In the genomic region with DNA sequence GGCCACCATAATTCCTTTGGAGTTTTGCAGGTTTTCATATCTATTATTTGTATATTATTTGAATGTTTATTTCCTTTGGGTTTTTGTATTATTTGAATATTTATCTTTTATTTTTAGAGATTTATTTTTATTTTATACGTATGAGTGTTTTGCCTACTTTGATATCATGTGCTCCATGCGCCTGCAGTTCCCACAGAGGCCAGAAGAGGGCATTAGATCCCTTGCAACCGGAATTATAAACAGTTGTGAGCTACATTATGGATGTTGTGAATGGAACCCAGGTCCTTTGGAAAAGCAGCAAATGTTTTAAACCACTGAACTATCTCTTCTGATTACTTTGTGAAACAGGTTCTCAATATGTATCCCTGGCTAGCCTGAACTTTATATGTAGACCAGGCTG, we compare ENCODE assay signal across 11 mouse cellular contexts. TPM values are rescaled to one million over a fixed set of nuclear protein-coding genes. Genes with fewer than 3 reads are reported as not detected.
DNase-seq lines count a peak whose midpoint lies in the region; ATAC-seq and TF ChIP-seq lines count a peak whose summit lies in the region.
"Had no signal": no experiment of that assay in that cellular context is flagged by ENCODE, and none has a peak within 500 bp of the region (broad histone marks: within the 10 kb centered on the region; RNA-seq: fewer than 3 reads in every experiment).

No protein-coding gene starts in this region.

- intact Hi-C loops in heart, adult 2 months (cut with DNase I): loop anchor here (5.0 kb wide), 1 partner anchor 315 kb away; no protein-coding TSS in a partner anchor

- H3K4me1 ChIP-seq in heart, adult 2 months (ENCODE audit: control insufficient read depth, insufficient read depth, low read length): no peaks in the 10 kb centered on the region
- H3K4me1 ChIP-seq in heart, embryonic 11.5 days (ENCODE audit: control insufficient read depth, insufficient read depth, low read length): no peaks in the 10 kb centered on the region
- H3K4me1 ChIP-seq in thymus, adult 2 months (replicated peaks; ENCODE audit: control insufficient read depth, insufficient read depth, low read length): peaks cover 59% of the 10 kb centered on the region
- peaks cover 4% of the 10 kb centered on the region; the same call in 1 of the 2 replicates for H3K4me1 ChIP-seq in limb, embryonic 10.5 days
- H3K4me1 ChIP-seq: heart, embryonic 13.5 days had no signal

- H3K27me3 ChIP-seq in heart, adult 2 months (ENCODE audit: control insufficient read depth, insufficient read depth, low read length): no peaks in the 10 kb centered on the region
- H3K27me3 ChIP-seq in heart, embryonic 11.5 days (ENCODE audit: control insufficient read depth, insufficient read depth, low read length): no peaks in the 10 kb centered on the region
- no peaks in the 10 kb centered on the region for H3K27me3 ChIP-seq in thymus, adult 2 months (ENCODE audit: control insufficient read depth, insufficient read depth, low read length)
- no peaks in the 10 kb centered on the region for H3K27me3 ChIP-seq in limb, embryonic 10.5 days (ENCODE audit: low read depth, poor library complexity, severe bottlenecking)
- H3K27me3 ChIP-seq: lung, embryonic 15.5 days had no signal

- no peak overlapping the region for H3K4me3 ChIP-seq in heart, adult 2 months
- H3K4me3 ChIP-seq in heart, embryonic 11.5 days (ENCODE audit: low read depth, low read length): no peak overlapping the region
- no peak overlapping the region for H3K4me3 ChIP-seq in thymus, adult 2 months (ENCODE audit: control insufficient read depth, insufficient read depth, low read length)
- no peak overlapping the region for H3K4me3 ChIP-seq in limb, embryonic 10.5 days
- H3K4me3 ChIP-seq: heart, embryonic 13.5 days; lung, embryonic 15.5 days had no signal

- H3K4me2 ChIP-seq in heart, embryonic 11.5 days: no peak overlapping the region
- H3K4me2 ChIP-seq: heart, embryonic 13.5 days; lung, embryonic 15.5 days had no signal

- no peaks in the 10 kb centered on the region for H3K9me3 ChIP-seq in heart, embryonic 11.5 days (replicated peaks; ENCODE audit: control insufficient read depth, low read length)
- H3K9me3 ChIP-seq in limb, embryonic 10.5 days (replicated peaks): no peaks in the 10 kb centered on the region
- H3K9me3 ChIP-seq: lung, embryonic 15.5 days had no signal

- no peaks in the 10 kb centered on the region for H3K36me3 ChIP-seq in heart, adult 2 months (ENCODE audit: control insufficient read depth, insufficient read depth, low read length)
- no peaks in the 10 kb centered on the region; the same call in 1 of the 2 replicates for H3K36me3 ChIP-seq in heart, embryonic 11.5 days (ENCODE audit: control insufficient read depth, insufficient read depth, low read length)
- H3K36me3 ChIP-seq in thymus, adult 2 months (ENCODE audit: control insufficient read depth, insufficient read depth, low read length): peaks cover 8% of the 10 kb centered on the region; the same call in 1 of the 2 replicates
- no peaks in the 10 kb centered on the region for H3K36me3 ChIP-seq in limb, embryonic 10.5 days

- H3K79me2 ChIP-seq in heart, adult 2 months (replicated peaks; ENCODE audit: control insufficient read depth, insufficient read depth, low read length): no peaks in the 10 kb centered on the region

- peak; percentile 82 for TF ChIP-seq CTCF in heart, adult 2 months (IDR thresholded peaks at IDR 0.05)
- no peak for TF ChIP-seq CTCF in thymus, adult 2 months (IDR thresholded peaks at IDR 0.05; ENCODE audit: borderline replicate concordance, control insufficient read depth, extremely low read depth, insufficient read depth, low read length, poor library complexity)

- 68% methylated on average over 3 of the region's 3 CpGs for WGBS in heart, adult 2 months
- WGBS in heart, embryonic 11.5 days (ENCODE audit: insufficient replicate concordance): 49% methylated on average over 3 of the region's 3 CpGs
- 70% methylated on average over 3 of the region's 3 CpGs for WGBS in thymus, adult 2 months
- 52% methylated on average over 3 of the region's 3 CpGs for WGBS in limb, embryonic 10.5 days

- no peak for TF ChIP-seq EP300 in heart, adult 2 months (IDR thresholded peaks at IDR 0.05; ENCODE audit: insufficient read depth, low read depth, low read length)

- no peak for TF ChIP-seq POLR2A in heart, adult 2 months (IDR thresholded peaks at IDR 0.05; ENCODE audit: insufficient read depth, low read depth, low read length)
- no peak for TF ChIP-seq POLR2A in thymus, adult 2 months (IDR thresholded peaks at IDR 0.05; ENCODE audit: control insufficient read depth, extremely low read depth, insufficient read depth, low read length, poor library complexity)

- peak in 1 of 2 experiments; percentile 51 for DNase-seq in heart, adult 2 months
- DNase-seq in thymus, adult 2 months: peak; percentile 73
- no peak for DNase-seq in thymus, adult 18-20 months
- peak; percentile 44 for DNase-seq in limb, embryonic 10.5 days (ENCODE audit: low spot score)
- no peak for DNase-seq in Muller cell, postnatal 12 days (ENCODE audit: inconsistent ontology term)
- no peak for DNase-seq in retina, postnatal 1 day
- DNase-seq: right cerebral cortex, postnatal 25 days had no signal

- no peak overlapping the region for H3K27ac ChIP-seq in heart, adult 2 months
- H3K27ac ChIP-seq in heart, embryonic 11.5 days (ENCODE audit: low read depth, low read length): no peak overlapping the region
- H3K27ac ChIP-seq in thymus, adult 2 months (ENCODE audit: control insufficient read depth, insufficient read depth, low read length): no peak overlapping the region
- no peak overlapping the region for H3K27ac ChIP-seq in limb, embryonic 10.5 days
- H3K27ac ChIP-seq: heart, embryonic 13.5 days; lung, embryonic 15.5 days had no signal

- ATAC-seq in heart, embryonic 11.5 days (replicated peaks; ENCODE audit: insufficient number of reproducible peaks, low FRiP score, low TSS enrichment): no peak
- ATAC-seq in inflammation-experienced regulatory T-cells, adult 6 months: no peak

- H3K9ac ChIP-seq in heart, adult 2 months (ENCODE audit: low read depth, low read length): no peak overlapping the region
- no peak overlapping the region for H3K9ac ChIP-seq in heart, embryonic 11.5 days (ENCODE audit: low read depth, low read length)
- H3K9ac ChIP-seq: heart, embryonic 13.5 days; lung, embryonic 15.5 days had no signal

RNA-seq across cellular contexts. Expression of gene Rgs10, which starts 46.2 kb away (rescaled TPM):
- 10 to 100 TPM in 1 of 2 experiments, 1 to 10 TPM in 1; 9.8 to 14.3 TPM for total RNA-seq in heart, adult 2 months (2021)
- 4.8 and 5.0 TPM in 2 replicates for polyA plus RNA-seq in heart, adult 2 months (2012; rRNA removed)
- polyA plus RNA-seq in heart, embryonic 11.5 days (2014; fragmentation: Nextera tagmentation; extraction: Ambion mirVana): 20.3 and 21.0 TPM in 2 replicates
- polyA plus RNA-seq in thymus, adult 2 months (2012; rRNA removed): 62.5 and 71.8 TPM in 2 replicates
- 2.7 and 3.5 TPM in 2 replicates for polyA plus RNA-seq in limb, embryonic 10.5 days (2016; fragmentation: Nextera tagmentation; extraction: Ambion mirVana)
- 100 to 1,000 TPM in 2 of 3 experiments, 10 to 100 TPM in 1; 53.2 to 448 (median 275) TPM for polyA plus RNA-seq in inflammation-experienced regulatory T-cells, adult 6 months (2017; shearing (Covaris generic))

Comparison
In these comparisons a context has a peak if more than half of its experiments do, and no peak if none do; other contexts are left out.
1. DNase-seq: peak in thymus, adult 2 months (single experiment) and limb, embryonic 10.5 days (single experiment); none in thymus, adult 18-20 months (0 of 2), Muller cell, postnatal 12 days (single experiment) and retina, postnatal 1 day (single experiment).